Mouse (Mus musculus) kidney, adult 2 months (tissue): ENCODE measurements around the gene Hebp2. TPM values are rescaled to one million over a fixed set of nuclear protein-coding genes. Genes with fewer than 3 reads are reported as not detected.

Experiments
- DNase-seq: peaks from one replicate; pipeline ENCODE4 v3.0.0; 2021
- H3K27ac ChIP-seq: fragments of 200-500 bp; 2 replicates; pipeline ENCODE4 v1.5.1; 2012; ENCODE audit warnings: low read depth, low read length, control low read depth, inconsistent platforms; ENCODE audit not compliant: insufficient read depth
- H3K27me3 ChIP-seq: fragments of 200-500 bp; replicated peaks from 2 replicates; pipeline ENCODE4 v1.6.1; 2012; ENCODE audit warnings: mild to moderate bottlenecking, moderate library complexity, low read length, inconsistent platforms; ENCODE audit not compliant: control insufficient read depth, insufficient read depth
- H3K36me3 ChIP-seq: fragments of 200-500 bp; 2 replicates; pipeline ENCODE4 v1.6.1; 2012; ENCODE audit warnings: mild to moderate bottlenecking, moderate library complexity, low read length, inconsistent platforms; ENCODE audit not compliant: control insufficient read depth, insufficient read depth
- H3K4me1 ChIP-seq: fragments of 200-500 bp; 2 replicates; pipeline ENCODE4 v1.6.1; 2011; ENCODE audit warnings: low read length; ENCODE audit not compliant: control insufficient read depth, insufficient read depth
- H3K4me3 ChIP-seq: fragments of 200-500 bp; 2 replicates; pipeline ENCODE4 v1.5.1; 2011; ENCODE audit warnings: mild to moderate bottlenecking, low read depth, low read length, control low read depth; ENCODE audit not compliant: insufficient read depth
- CTCF ChIP-seq: fragments of 200-500 bp; conservative IDR thresholded peaks from 2 replicates; pipeline ENCODE4 v1.5.1; 2011; ENCODE audit warnings: low read depth, mild to moderate bottlenecking, control low read depth, low read length, moderate library complexity, mixed read lengths; ENCODE audit not compliant: insufficient read depth, insufficient read length
- POLR2A ChIP-seq: fragments of 200-500 bp; IDR thresholded peaks from one replicate; pipeline ENCODE4 v1.6.1; 2011; ENCODE audit warnings: low read depth, low read length, control low read depth
- WGBS: fragments of 180-500 bp; shearing (Covaris S2); methylation state at CpG from one replicate; pipeline ENCODE4 v1.1.7; 2018; 5-methylcytosine and 5-hydroxymethylcytosine counted together
- polyA plus RNA-seq: library from polyadenylated mRNA; depleted of rRNA; stranded (reverse); fragments of >200 nt; gene quantifications from 2 replicates; pipeline ENCODE4 v1.2.3, GENCODE M21; 2012

The Hebp2 gene
- polyA plus RNA-seq, 1 experiment: 2.9 TPM

DNA sequence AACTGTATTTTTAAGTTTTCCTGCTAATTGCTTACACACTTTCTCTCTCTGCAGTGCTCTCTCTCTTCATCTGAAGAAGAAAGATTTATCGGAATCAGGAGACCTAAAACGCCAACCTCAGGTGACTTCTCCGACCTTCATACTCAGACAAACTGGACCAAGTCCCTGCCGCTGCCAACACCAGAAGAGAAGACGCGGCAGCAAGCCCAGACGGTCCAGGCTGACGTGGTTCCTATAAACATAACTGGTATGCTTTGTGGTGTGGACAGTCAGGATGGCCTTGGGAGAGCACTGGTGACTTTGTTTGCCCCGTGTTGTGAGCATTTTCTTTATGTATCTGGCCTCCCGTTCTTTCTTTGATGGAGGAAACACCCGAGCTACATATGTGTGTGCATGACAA, 34.4 kb downstream of the Hebp2 start:
- TF ChIP-seq POLR2A (no peak), CTCF (no peak)
- H3K4me1 ChIP-seq: peaks cover 7% of the 10 kb centered on the region; the same call in 1 of the 2 replicates

GRCm38 (mm10) chr10:18510663-18511062, 35.2 kb downstream of the Hebp2 start:
- no peak overlapping the region for H3K27ac ChIP-seq
- peaks cover 2% of the 10 kb centered on the region for H3K36me3 ChIP-seq
- H3K4me1 ChIP-seq: peaks cover 7% of the 10 kb centered on the region; the same call in 1 of the 2 replicates
- no peak for TF ChIP-seq CTCF
- TF ChIP-seq POLR2A: no peak
- no peaks in the 10 kb centered on the region for H3K27me3 ChIP-seq
- DNase-seq: no peak
- no peak overlapping the region for H3K4me3 ChIP-seq
- WGBS: 73% methylated on average over 3 of the region's 3 CpGs

More for the DNA sequence above, 34.4 kb downstream of the Hebp2 start:
- WGBS: 87% methylated on average over 11 of the region's 11 CpGs
- Histone ChIP-seq H3K36me3 (peaks cover 2% of the 10 kb centered on the region), H3K4me3 (no peak overlapping the region), H3K27me3 (no peaks in the 10 kb centered on the region), H3K27ac (no peak overlapping the region)
- DNase-seq: no peak

DNA sequence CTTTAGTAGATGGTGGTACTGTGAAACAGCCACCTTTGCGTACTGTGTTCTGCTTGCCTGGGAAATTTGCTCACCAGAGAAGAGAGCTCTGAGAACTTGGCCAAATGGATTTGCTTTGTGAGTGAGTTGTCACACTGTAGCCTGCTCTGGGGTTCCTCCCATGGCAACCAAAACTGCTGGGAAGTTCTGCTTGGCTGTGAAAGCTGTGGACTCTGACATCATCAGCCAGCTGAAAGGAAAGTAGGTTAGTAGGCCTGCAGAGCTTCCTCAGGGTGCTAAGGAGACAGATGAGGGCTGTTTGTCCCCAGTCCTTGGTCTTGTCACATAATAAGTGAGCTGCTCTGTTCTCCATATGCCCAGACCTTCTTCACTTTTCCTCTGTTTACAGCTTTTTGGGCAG, 37.3 kb downstream of the Hebp2 start:
- Histone ChIP-seq H3K4me1 (peaks cover 7% of the 10 kb centered on the region; the same call in 1 of the 2 replicates), H3K27me3 (no peaks in the 10 kb centered on the region), H3K36me3 (peaks cover 2% of the 10 kb centered on the region), H3K27ac (no peak overlapping the region), H3K4me3 (no peak overlapping the region)
- TF ChIP-seq CTCF (no peak), POLR2A (no peak)
- WGBS: 100% methylated on average over 1 of the region's 1 CpGs
- peak; percentile 18 for DNase-seq

GRCm38 (mm10) chr10:18507869-18508473, 37.9 kb downstream of the Hebp2 start:
- Histone ChIP-seq H3K36me3 (peaks cover 2% of the 10 kb centered on the region), H3K27ac (no peak overlapping the region), H3K4me1 (peaks cover 7% of the 10 kb centered on the region; the same call in 1 of the 2 replicates), H3K4me3 (no peak overlapping the region), H3K27me3 (no peaks in the 10 kb centered on the region)
- WGBS: 70% methylated on average over 2 of the region's 2 CpGs
- no peak for DNase-seq
- TF ChIP-seq POLR2A: no peak

DNA sequence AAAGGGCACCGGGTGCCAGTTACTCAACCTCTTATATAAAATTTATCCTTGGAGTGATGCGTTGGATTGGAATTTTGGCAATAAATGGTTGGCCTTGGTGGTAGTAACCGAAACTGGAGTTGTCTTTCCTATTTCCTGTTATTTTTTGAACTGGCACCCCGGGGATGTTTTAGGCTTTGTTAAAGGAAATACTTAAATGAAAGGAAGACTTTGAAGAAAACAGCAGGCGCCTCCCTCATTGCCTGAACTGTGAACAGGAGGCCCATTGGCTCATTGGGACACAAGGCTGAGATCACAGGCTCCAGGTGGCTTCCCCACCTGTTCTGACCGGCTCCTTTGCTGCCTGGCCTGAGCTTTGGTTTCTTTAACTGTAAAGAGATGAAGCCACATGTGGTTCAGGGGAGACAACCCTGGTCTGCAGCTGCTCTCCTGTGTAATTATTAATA, 39.4 kb downstream of the Hebp2 start:
- no peak for DNase-seq
- peaks cover 7% of the 10 kb centered on the region; the same call in 1 of the 2 replicates for H3K4me1 ChIP-seq
- no peak for TF ChIP-seq CTCF
- TF ChIP-seq POLR2A: no peak
- no peaks in the 10 kb centered on the region; the same call in 1 of the 2 replicates for H3K36me3 ChIP-seq
- WGBS: 49% methylated on average over 6 of the region's 6 CpGs
- no peaks in the 10 kb centered on the region for H3K27me3 ChIP-seq
- H3K4me3 ChIP-seq: no peak overlapping the region
- no peak overlapping the region for H3K27ac ChIP-seq

- H3K27ac ChIP-seq: no peak overlapping the region
- peaks cover 7% of the 10 kb centered on the region; the same call in 1 of the 2 replicates for H3K4me1 ChIP-seq
- TF ChIP-seq POLR2A (no peak), CTCF (no peak)
- WGBS: 90% methylated on average over 10 of the region's 10 CpGs
- H3K36me3 ChIP-seq: no peaks in the 10 kb centered on the region
- no peaks in the 10 kb centered on the region for H3K27me3 ChIP-seq
- DNase-seq: no peak
- H3K4me3 ChIP-seq: no peak overlapping the region
These were observed 40.2 kb downstream of the Hebp2 start for GRCm38 (mm10) chr10:18505690-18506089.

GRCm38 (mm10) chr10:18501997-18502396, 43.9 kb downstream of the Hebp2 start:
- Histone ChIP-seq H3K4me1 (peaks cover 5% of the 10 kb centered on the region; the same call in 1 of the 2 replicates), H3K27ac (no peak overlapping the region), H3K27me3 (no peaks in the 10 kb centered on the region), H3K4me3 (no peak overlapping the region), H3K36me3 (peaks cover 2% of the 10 kb centered on the region; the same call in 1 of the 2 replicates)
- TF ChIP-seq CTCF (no peak), POLR2A (no peak)
- no peak for DNase-seq
- WGBS: 77% methylated on average over 3 of the region's 3 CpGs
